Mouse (Mus musculus): ENCODE measurements at regions not wholly inside any gene's neighbourhood (a gene's known extent, or its start where the extent isn't known, plus 50 kb on each side); places are given as distances from the start of the nearest gene placed in this dataset.

- H3K36me3 ChIP-seq (ENCODE audit: control insufficient read depth, insufficient read depth, low read length), result no peaks in the 10 kb centered on the region
- no peak for DNase-seq
- no peak overlapping the region for H3K4me3 ChIP-seq (ENCODE audit: control insufficient read depth, insufficient read depth, low read length)
- H3K27ac ChIP-seq (ENCODE audit: control insufficient read depth, insufficient read depth, low read length), result no peak overlapping the region
- H3K4me1 ChIP-seq (replicated peaks; ENCODE audit: control insufficient read depth, insufficient read depth, low read length), result no peaks in the 10 kb centered on the region
- TF ChIP-seq CTCF (IDR thresholded peaks at IDR 0.05; ENCODE audit: borderline replicate concordance, control insufficient read depth, extremely low read depth, insufficient read depth, low read length, poor library complexity) (no peak), POLR2A (IDR thresholded peaks at IDR 0.05; ENCODE audit: control insufficient read depth, extremely low read depth, insufficient read depth, low read length, poor library complexity) (no peak)
- H3K27me3 ChIP-seq (ENCODE audit: control insufficient read depth, insufficient read depth, low read length), result no peaks in the 10 kb centered on the region
- WGBS, result 73% methylated on average over 4 of the region's 4 CpGs
Observed at GRCm38 (mm10) chr4:83915871-83916270, 390.5 kb downstream of the Ccdc171 start.

GRCm38 (mm10) chr4:83917009-83917408 lies 391.7 kb downstream of the Ccdc171 start:
- Histone ChIP-seq H3K4me3 (ENCODE audit: control insufficient read depth, insufficient read depth, low read length) (no peak overlapping the region), H3K27me3 (ENCODE audit: control insufficient read depth, insufficient read depth, low read length) (no peaks in the 10 kb centered on the region), H3K27ac (ENCODE audit: control insufficient read depth, insufficient read depth, low read length) (no peak overlapping the region), H3K36me3 (ENCODE audit: control insufficient read depth, insufficient read depth, low read length) (no peaks in the 10 kb centered on the region), H3K4me1 (replicated peaks; ENCODE audit: control insufficient read depth, insufficient read depth, low read length) (no peaks in the 10 kb centered on the region)
- no peak for DNase-seq
- no peak for TF ChIP-seq CTCF (IDR thresholded peaks at IDR 0.05; ENCODE audit: borderline replicate concordance, control insufficient read depth, extremely low read depth, insufficient read depth, low read length, poor library complexity)
- no peak for TF ChIP-seq POLR2A (IDR thresholded peaks at IDR 0.05; ENCODE audit: control insufficient read depth, extremely low read depth, insufficient read depth, low read length, poor library complexity)
- 24% methylated on average over 4 of the region's 4 CpGs for WGBS

GRCm38 (mm10) chr4:83918093-83918492 lies 392.7 kb downstream of the Ccdc171 start:
- H3K4me1 ChIP-seq (replicated peaks; ENCODE audit: control insufficient read depth, insufficient read depth, low read length), result no peaks in the 10 kb centered on the region
- TF ChIP-seq POLR2A (IDR thresholded peaks at IDR 0.05; ENCODE audit: control insufficient read depth, extremely low read depth, insufficient read depth, low read length, poor library complexity), result no peak
- no peak for TF ChIP-seq CTCF (IDR thresholded peaks at IDR 0.05; ENCODE audit: borderline replicate concordance, control insufficient read depth, extremely low read depth, insufficient read depth, low read length, poor library complexity)
- no peak for DNase-seq
- H3K36me3 ChIP-seq (ENCODE audit: control insufficient read depth, insufficient read depth, low read length), result no peaks in the 10 kb centered on the region
- no peak overlapping the region for H3K27ac ChIP-seq (ENCODE audit: control insufficient read depth, insufficient read depth, low read length)
- no peaks in the 10 kb centered on the region for H3K27me3 ChIP-seq (ENCODE audit: control insufficient read depth, insufficient read depth, low read length)
- 85% methylated on average over 3 of the region's 3 CpGs for WGBS
- no peak overlapping the region for H3K4me3 ChIP-seq (ENCODE audit: control insufficient read depth, insufficient read depth, low read length)

GRCm38 (mm10) chr4:83919041-83919440 lies 393.7 kb downstream of the Ccdc171 start:
- Histone ChIP-seq H3K27me3 (ENCODE audit: control insufficient read depth, insufficient read depth, low read length) (no peaks in the 10 kb centered on the region), H3K27ac (ENCODE audit: control insufficient read depth, insufficient read depth, low read length) (no peak overlapping the region), H3K4me1 (replicated peaks; ENCODE audit: control insufficient read depth, insufficient read depth, low read length) (no peaks in the 10 kb centered on the region), H3K36me3 (ENCODE audit: control insufficient read depth, insufficient read depth, low read length) (no peaks in the 10 kb centered on the region), H3K4me3 (ENCODE audit: control insufficient read depth, insufficient read depth, low read length) (no peak overlapping the region)
- no peak for DNase-seq
- TF ChIP-seq CTCF (IDR thresholded peaks at IDR 0.05; ENCODE audit: borderline replicate concordance, control insufficient read depth, extremely low read depth, insufficient read depth, low read length, poor library complexity), result no peak
- WGBS, result 90% methylated on average over 1 of the region's 1 CpGs

- no peak for DNase-seq
- H3K4me1 ChIP-seq (replicated peaks; ENCODE audit: control insufficient read depth, insufficient read depth, low read length), result no peaks in the 10 kb centered on the region
- H3K27ac ChIP-seq (ENCODE audit: control insufficient read depth, insufficient read depth, low read length), result no peak overlapping the region
- H3K27me3 ChIP-seq (ENCODE audit: control insufficient read depth, insufficient read depth, low read length), result no peaks in the 10 kb centered on the region
- 42% methylated on average over 8 of the region's 8 CpGs for WGBS
- no peak overlapping the region for H3K4me3 ChIP-seq (ENCODE audit: control insufficient read depth, insufficient read depth, low read length)
- TF ChIP-seq POLR2A (IDR thresholded peaks at IDR 0.05; ENCODE audit: control insufficient read depth, extremely low read depth, insufficient read depth, low read length, poor library complexity) (no peak), CTCF (IDR thresholded peaks at IDR 0.05; ENCODE audit: borderline replicate concordance, control insufficient read depth, extremely low read depth, insufficient read depth, low read length, poor library complexity) (no peak)
- H3K36me3 ChIP-seq (ENCODE audit: control insufficient read depth, insufficient read depth, low read length), result no peaks in the 10 kb centered on the region
Observed at GRCm38 (mm10) chr4:83925118-83925842, 399.9 kb downstream of the Ccdc171 start.

GRCm38 (mm10) chr4:83926195-83926731 lies 400.9 kb downstream of the Ccdc171 start:
- no peak overlapping the region for H3K27ac ChIP-seq (ENCODE audit: control insufficient read depth, insufficient read depth, low read length)
- no peak for DNase-seq
- H3K4me3 ChIP-seq (ENCODE audit: control insufficient read depth, insufficient read depth, low read length), result no peak overlapping the region
- no peaks in the 10 kb centered on the region for H3K27me3 ChIP-seq (ENCODE audit: control insufficient read depth, insufficient read depth, low read length)
- no peaks in the 10 kb centered on the region for H3K36me3 ChIP-seq (ENCODE audit: control insufficient read depth, insufficient read depth, low read length)
- WGBS, result 91% methylated on average over 11 of the region's 11 CpGs
- no peak for TF ChIP-seq CTCF (IDR thresholded peaks at IDR 0.05; ENCODE audit: borderline replicate concordance, control insufficient read depth, extremely low read depth, insufficient read depth, low read length, poor library complexity)
- no peak for TF ChIP-seq POLR2A (IDR thresholded peaks at IDR 0.05; ENCODE audit: control insufficient read depth, extremely low read depth, insufficient read depth, low read length, poor library complexity)
- H3K4me1 ChIP-seq (replicated peaks; ENCODE audit: control insufficient read depth, insufficient read depth, low read length), result no peaks in the 10 kb centered on the region

Measured in thymus, adult 2 months (tissue).